Mouse (Mus musculus) adrenal gland, postnatal 4 days (tissue): ENCODE data around the gene Vmn1r63. TPM values are rescaled to one million over a fixed set of nuclear protein-coding genes. Genes with fewer than 3 reads are reported as not detected.
"Not testable (repeated sequence)": the region's sequence is repeated elsewhere in the genome, so short reads cannot be mapped to it uniquely, and the experiment has no call there.

ENCODE experiments used
- DNase-seq, 2 experiments: peaks; one replicate each; pipeline ENCODE4 v3.0.0; 2021 to 2022; ENCODE audit warnings: low spot score in 2 of 2, mixed read lengths in 2 of 2
- long read RNA-seq, 2 experiments: library from polyadenylated mRNA; stranded (forward); transcript quantifications; one replicate each; pipeline ENCODE4 v2.0.0; 2021
- total RNA-seq, 2 experiments: library from RNA; stranded (reverse); gene quantifications; 2 replicates each; pipeline ENCODE4 v1.2.3; 2021

Vmn1r63 gene
- not detected for total RNA-seq
- long read RNA-seq, experiment 1 = 0 reads
- long read RNA-seq, experiment 2 = 0 reads

DNA sequence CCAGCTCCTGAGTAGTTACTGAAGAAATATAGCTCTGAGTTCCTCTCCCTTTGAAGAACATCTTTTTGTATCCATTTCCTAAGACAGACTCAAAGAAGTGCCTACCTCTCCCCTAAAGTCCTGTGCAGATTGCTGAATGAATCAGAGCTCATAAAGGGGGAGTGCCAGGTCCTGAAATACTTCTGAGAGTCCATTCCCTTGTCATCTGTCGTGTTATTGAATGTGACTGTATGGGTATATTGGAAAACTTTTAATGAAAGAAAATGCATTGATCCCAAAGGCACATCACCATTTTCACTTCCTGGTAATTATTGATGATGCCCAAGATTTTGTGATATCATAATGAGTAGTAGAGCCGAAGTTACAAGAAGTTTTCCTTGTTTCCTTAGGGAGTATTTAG is at the start of gene Vmn1r63:
TSS of gene Vmn1r63 (minus strand) at position 101 of the 400 bp plus-strand sequence.
- DNase-seq = not testable (repeated sequence)

Other genes with a start within 250 kb of the Vmn1r63 start
- gene Vmn1r61, start 192.2 kb downstream of the Vmn1r63 start, total RNA-seq = not detected
- gene Vmn1r62, start 131.8 kb downstream of the Vmn1r63 start, total RNA-seq = not detected
- not detected for gene Vmn1r64, start 79.1 kb upstream of the Vmn1r63 start, total RNA-seq
- not detected for gene Vmn1r65, start 205.6 kb upstream of the Vmn1r63 start, total RNA-seq
- not detected for gene Nlrp4c, start 239.7 kb upstream of the Vmn1r63 start, total RNA-seq